In the genomic region with DNA sequence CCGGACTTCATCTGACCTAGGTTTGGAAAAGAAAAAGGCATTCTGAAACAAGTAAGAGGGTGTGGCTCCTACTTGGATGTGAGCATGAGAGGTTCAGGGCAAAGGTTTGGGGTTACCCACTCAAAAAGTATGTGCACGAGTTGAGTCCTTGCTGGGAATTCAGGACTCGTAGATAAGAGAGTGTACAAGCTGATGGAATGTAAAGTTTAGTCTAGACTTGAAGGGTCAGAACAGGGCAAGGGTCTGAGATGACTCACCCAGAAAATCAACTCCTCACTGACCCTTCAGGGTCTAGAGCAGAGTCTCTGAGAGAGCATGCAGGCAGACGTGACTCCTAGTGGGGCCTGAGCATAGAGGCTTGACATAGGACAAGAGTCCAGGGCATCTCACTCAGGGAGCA, we compare ENCODE assay signal across 30 mouse cellular contexts.
"Had no signal": no experiment of that assay in that cellular context is flagged by ENCODE, and none has a peak within 500 bp of the region (broad histone marks: within the 10 kb centered on the region; RNA-seq: fewer than 3 reads in every experiment).

No protein-coding gene starts in this region.

- ATAC-seq: liver, embryonic 12.5 days; liver, postnatal 0 days; midbrain, embryonic 13.5 days; midbrain, embryonic 15.5 days; midbrain, embryonic 16.5 days had no signal

- H3K4me3 ChIP-seq: left cerebral cortex, adult 2 months; limb, embryonic 10.5 days; limb, embryonic 12.5 days; limb, embryonic 13.5 days; limb, embryonic 15.5 days; liver, embryonic 12.5 days; liver, embryonic 13.5 days; liver, embryonic 15.5 days; lung, embryonic 15.5 days; megakaryocyte, embryonic 14.5 days; midbrain, embryonic 10.5 days; midbrain, embryonic 12.5 days; midbrain, embryonic 13.5 days; midbrain, embryonic 15.5 days; myocyte had no signal

- H3K36me3 ChIP-seq: limb, embryonic 10.5 days; limb, embryonic 12.5 days; limb, embryonic 13.5 days; limb, embryonic 15.5 days; liver, embryonic 12.5 days; liver, embryonic 13.5 days; liver, embryonic 15.5 days; lung, embryonic 15.5 days; midbrain, embryonic 10.5 days; midbrain, embryonic 12.5 days; midbrain, embryonic 13.5 days; midbrain, embryonic 15.5 days had no signal

- H3K9me3 ChIP-seq: limb, embryonic 10.5 days; limb, embryonic 12.5 days; limb, embryonic 13.5 days; limb, embryonic 15.5 days; liver, embryonic 12.5 days; liver, embryonic 13.5 days; liver, embryonic 15.5 days; lung, embryonic 15.5 days; midbrain, embryonic 10.5 days; midbrain, embryonic 12.5 days; midbrain, embryonic 13.5 days; midbrain, embryonic 15.5 days had no signal

- H3K4me1 ChIP-seq: limb, embryonic 10.5 days; limb, embryonic 12.5 days; limb, embryonic 13.5 days; limb, embryonic 15.5 days; liver, embryonic 12.5 days; liver, embryonic 13.5 days; liver, embryonic 15.5 days; lung, embryonic 15.5 days; megakaryocyte, embryonic 14.5 days; midbrain, embryonic 10.5 days; midbrain, embryonic 12.5 days; midbrain, embryonic 13.5 days; midbrain, embryonic 15.5 days had no signal

- H3K4me2 ChIP-seq: limb, embryonic 12.5 days; limb, embryonic 13.5 days; limb, embryonic 15.5 days; liver, embryonic 11.5 days; liver, embryonic 12.5 days; liver, embryonic 13.5 days; liver, embryonic 15.5 days; lung, embryonic 14.5 days; lung, embryonic 15.5 days; midbrain, embryonic 11.5 days; midbrain, embryonic 12.5 days; midbrain, embryonic 13.5 days; midbrain, embryonic 15.5 days had no signal

- H3K27me3 ChIP-seq: limb, embryonic 12.5 days; limb, embryonic 13.5 days; limb, embryonic 15.5 days; liver, embryonic 12.5 days; liver, embryonic 13.5 days; liver, embryonic 15.5 days; lung, embryonic 15.5 days; megakaryocyte, embryonic 14.5 days; midbrain, embryonic 12.5 days; midbrain, embryonic 13.5 days; midbrain, embryonic 15.5 days had no signal

- H3K27ac ChIP-seq: left cerebral cortex, adult 2 months; limb, embryonic 10.5 days; limb, embryonic 12.5 days; limb, embryonic 13.5 days; limb, embryonic 15.5 days; liver, embryonic 12.5 days; liver, embryonic 13.5 days; liver, embryonic 14.5 days; liver, embryonic 15.5 days; lung, embryonic 15.5 days; macrophage; midbrain, embryonic 10.5 days; midbrain, embryonic 12.5 days; midbrain, embryonic 13.5 days; midbrain, embryonic 15.5 days had no signal

- H3K9ac ChIP-seq: limb, embryonic 12.5 days; limb, embryonic 13.5 days; limb, embryonic 15.5 days; liver, embryonic 12.5 days; liver, embryonic 13.5 days; liver, embryonic 14.5 days; liver, embryonic 15.5 days; liver, postnatal 0 days; lung, embryonic 14.5 days; lung, embryonic 15.5 days; midbrain, embryonic 12.5 days; midbrain, embryonic 13.5 days; midbrain, embryonic 15.5 days had no signal

- DNase-seq: left cerebral cortex, postnatal 4 days; liver; liver, embryonic 13.5 days; liver, postnatal 0 days; lung, adult 18-20 months; lung, embryonic 14.5 days; lung, postnatal 10 days; lung, postnatal 14 days; lung, postnatal 36 days; lung, postnatal 4 days; midbrain, embryonic 14.5 days had no signal
